Mouse (Mus musculus) G1E-ER4 (cell line): ENCODE data around the gene Tmem246. TPM values are rescaled to one million over a fixed set of nuclear protein-coding genes. Genes with fewer than 3 reads are reported as not detected.

Experiments used
- GATA1 ChIP-seq: IDR thresholded peaks from one replicate; pipeline ENCODE4 v1.8.0; 2012; ENCODE audit warnings: low read length, inconsistent platforms
- polyA plus RNA-seq: library from polyadenylated mRNA; stranded (reverse); fragments of >175 nt; gene quantifications from 2 replicates; pipeline ENCODE4 v1.2.3, GENCODE M21; 2012

Tmem246 gene
- polyA plus RNA-seq, 1 experiment, result 43.6 TPM

DNA sequence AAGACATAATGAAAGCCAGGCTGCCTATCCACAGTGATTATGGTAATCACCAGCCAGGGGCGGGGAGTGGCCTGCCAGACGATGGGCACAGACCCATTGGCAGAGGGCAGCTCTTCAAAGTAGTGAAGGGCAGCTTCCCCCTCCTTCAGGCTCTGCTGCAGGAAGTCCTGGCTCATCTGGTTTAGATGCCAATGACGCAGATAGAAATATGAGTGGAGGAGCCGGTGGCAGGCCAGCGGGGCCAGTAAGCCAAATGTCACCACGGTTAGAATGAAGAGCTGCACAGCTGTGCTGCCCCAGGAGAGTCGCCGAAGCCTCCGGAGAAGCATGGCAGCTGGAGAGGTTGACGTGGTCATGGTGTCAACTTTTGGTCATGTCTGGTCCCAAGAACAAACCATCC is 10.9 kb downstream of the Tmem246 start:
- no peak for TF ChIP-seq GATA1

DNA sequence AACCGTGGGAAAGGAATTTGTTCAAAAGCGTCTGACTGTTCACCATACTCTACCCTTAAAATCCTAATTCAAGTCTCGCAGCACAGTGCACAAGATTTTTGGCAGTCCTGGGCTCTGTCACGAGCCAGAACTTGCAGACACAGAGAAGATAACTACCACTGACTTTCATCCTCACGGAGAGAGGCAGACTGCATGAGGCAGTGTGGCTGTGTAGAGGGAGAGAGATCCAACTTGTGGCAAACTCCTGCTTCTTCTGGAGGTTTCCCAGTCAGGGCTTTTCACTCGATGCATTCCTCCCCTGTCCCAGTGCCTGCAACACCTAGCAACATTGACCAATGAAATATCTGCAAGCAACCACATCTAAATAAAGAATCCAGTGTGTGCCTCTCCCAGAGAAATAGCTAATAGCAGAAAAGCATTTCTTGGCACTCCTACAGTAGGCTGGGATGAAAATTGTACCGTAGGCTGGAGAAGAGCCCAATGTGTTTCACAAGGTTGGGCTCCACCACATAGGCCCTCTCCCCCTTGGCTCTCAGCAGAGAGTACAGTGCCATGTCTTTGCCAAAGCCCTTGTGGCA is 12.1 kb downstream of the Tmem246 start:
- no peak for TF ChIP-seq GATA1

DNA sequence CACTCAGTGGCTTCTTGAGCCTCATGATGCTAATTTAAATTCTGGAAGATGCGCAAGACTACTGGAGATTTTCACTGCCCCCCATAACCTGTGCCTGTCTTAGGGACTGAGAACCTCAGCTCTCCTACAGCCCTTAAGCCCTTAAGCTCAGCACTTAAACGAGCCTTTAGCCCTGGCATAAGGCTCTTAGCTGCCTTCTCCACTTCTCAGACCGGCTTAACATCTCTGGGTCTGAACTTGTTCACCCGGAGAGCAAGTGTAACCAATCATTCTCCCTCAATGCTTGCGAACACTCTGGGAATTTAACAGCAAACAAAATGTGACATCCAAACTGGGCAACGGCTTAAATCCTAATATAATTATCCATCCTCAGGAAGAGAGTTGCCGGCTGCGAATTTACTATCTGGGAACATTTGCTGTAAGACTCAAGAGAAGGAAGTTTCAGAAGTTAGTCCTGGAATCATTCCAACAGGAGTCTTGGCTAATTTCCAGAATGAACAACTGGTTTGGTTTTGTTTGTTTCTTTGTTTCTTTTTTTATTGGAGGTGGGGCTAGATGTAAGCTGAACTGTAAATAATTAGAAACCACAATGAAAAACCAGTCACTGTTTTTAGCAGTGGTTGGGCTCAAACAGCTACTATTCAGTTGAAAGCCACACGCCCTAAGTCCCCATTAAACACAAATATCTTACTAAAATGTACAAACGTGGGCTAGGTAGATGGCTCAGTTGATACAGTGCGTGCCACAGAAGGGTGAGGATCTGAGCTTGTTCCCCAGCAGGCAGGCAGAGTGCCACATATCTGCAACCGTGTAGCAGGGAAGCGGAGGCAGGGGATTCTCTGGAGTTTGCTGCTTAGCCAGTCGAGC is 13.5 kb downstream of the Tmem246 start:
- no peak for TF ChIP-seq GATA1

DNA sequence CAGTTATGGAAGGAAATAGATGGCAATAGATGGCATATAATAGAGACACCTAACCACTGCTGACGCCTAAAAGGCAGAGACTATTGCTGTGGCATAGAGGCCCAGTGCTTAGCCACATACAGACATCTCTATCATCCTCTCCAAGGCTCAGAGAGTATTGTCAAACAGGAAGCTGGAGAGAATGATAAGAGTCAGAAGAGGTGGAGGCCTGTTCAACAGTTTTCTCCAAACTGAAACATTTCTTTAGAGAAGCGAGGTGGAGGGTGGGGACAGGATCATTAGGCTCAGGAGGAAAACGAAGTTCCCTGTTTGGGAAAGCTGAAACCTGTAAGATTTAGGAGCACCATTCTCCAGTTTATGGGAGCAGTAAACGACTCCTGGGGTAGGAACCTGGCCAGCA is 16.4 kb downstream of the Tmem246 start:
- TF ChIP-seq GATA1, result peak; percentile 39

DNA sequence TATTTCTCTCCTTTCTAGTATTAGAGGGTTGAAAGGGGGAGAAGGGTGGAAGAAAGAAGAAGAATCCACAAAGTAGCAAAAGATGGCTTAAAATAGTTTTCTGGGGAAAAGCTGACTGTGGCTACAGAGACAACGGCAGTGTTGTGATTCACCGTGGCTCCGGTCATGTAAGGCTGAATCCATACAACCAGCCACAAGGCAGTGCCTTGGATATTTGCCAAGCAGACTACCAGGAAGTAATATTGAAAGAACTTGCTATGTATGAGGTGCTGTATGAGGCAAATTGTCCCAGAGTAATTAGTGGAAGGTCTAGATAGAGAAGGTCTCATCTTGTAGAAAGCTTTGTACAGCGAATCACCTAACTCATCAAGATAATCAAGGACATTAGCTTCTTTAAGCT is 25.5 kb downstream of the Tmem246 start:
- TF ChIP-seq GATA1, result no peak

DNA sequence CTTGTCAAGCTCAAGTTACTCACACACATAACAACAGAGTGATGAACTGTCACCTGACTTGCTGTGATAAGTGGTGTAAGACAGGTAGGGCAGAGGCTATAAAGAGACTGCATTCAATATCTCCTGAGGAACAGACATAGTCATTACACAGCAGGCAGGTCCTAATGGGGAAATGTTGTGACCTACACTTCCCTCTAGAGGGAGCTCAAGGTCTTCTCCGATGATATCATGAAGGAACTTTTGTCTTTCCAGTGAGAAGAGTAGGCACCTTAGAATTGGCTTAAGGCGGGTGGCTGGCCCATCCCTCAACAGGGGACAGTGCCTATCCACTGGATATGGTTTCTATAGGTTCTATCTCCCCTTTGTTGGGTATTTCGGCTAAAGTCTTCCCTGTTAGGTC is 30.1 kb downstream of the Tmem246 start:
- TF ChIP-seq GATA1, result no peak

DNA sequence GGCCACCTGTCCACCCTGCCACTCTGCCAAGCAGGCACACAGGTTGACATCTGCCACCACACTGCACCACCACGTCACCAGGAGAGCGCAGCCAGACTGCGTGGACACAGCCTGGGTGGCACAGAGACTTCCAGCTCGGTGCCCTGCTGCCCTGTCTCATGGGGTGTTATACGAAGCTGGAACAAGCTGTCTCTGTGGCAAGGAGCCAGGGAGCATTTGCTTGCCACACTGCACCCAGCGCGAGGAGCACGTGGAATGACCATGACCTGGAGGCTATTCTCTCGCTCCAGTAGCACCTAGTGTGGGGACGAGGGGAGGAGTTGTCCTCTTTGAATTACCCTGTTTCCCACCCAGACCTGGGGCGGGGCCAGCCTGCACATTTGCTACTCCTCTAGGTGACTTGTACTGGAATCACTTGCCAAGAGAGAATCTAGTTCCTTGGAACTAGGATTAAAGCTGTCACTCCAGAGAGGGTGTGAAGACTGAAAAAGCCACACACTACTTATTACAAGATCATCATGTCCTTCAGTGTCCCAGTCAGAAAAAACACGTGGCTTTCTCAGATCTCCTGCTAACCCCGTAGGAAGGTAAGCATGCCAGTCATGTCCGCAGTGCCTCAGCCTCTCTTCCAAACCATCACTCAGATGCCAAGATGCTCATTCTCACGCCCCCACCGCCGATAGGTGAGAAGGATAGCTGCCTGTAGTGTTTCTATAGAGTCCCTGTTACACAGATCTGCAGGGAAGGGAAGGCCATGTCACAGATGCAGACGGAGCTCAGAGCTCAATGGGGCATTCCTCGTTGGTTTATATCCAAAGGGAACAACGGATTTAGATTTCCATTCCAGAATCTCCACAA is 37.5 kb downstream of the Tmem246 start:
- TF ChIP-seq GATA1, result no peak

DNA sequence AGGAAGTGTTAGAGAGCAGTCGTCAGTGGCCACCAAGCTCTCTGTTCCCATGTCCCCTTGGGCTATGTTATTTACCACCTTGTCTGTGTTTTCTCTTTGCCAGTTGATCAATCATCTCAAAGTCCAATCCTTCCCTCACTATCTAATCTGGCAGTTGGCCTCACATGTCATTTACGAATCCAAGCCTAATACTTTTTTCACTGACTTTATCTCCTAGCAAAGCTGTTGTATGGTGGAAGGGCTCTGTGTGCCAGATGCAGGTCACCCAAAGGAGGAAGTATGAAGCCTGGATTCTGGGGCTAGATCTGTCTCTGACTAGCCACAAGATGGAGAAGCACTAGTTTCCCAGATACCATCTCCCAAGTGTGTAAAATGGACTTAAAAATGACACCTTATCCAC is 39.5 kb downstream of the Tmem246 start:
- no peak for TF ChIP-seq GATA1

DNA sequence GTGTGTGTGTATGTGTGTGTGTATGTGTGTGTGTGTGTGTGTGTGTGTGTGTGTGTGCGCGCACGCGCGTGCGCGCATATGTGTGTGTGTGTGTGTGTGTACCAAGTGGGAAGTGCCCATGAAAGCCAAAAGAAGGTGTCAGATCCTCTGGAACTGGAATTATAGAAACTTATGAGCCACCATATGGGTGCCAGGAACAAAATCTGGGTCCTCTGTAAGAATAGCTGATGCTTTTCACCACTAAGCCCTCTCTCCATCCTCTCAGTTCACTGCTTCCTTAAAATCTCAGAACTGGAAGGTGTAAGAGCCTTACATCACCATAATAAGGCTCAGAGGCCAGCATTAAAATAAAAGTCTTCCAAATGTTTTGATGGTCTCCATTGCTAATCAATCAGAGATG is 40.3 kb downstream of the Tmem246 start:
- no peak for TF ChIP-seq GATA1

DNA sequence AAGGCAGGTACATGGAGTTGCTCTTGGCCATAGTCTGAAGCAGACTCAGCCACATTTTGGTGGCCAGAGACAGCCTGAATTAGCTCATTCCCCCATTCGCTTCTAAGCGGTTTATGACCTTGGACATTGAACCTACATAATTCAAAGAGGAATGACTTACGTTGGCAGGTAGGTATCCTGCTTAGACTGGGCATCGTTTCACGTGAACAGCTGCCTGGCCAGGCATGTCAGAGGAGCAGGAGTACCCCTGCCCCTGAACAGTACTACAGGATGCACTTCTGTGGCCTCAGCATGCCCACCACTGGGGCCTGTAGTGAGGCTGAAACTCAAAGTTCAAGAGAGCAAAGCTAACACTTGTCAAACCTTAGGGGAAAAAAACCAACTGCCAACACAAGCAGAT is 44.3 kb downstream of the Tmem246 start:
- no peak for TF ChIP-seq GATA1

DNA sequence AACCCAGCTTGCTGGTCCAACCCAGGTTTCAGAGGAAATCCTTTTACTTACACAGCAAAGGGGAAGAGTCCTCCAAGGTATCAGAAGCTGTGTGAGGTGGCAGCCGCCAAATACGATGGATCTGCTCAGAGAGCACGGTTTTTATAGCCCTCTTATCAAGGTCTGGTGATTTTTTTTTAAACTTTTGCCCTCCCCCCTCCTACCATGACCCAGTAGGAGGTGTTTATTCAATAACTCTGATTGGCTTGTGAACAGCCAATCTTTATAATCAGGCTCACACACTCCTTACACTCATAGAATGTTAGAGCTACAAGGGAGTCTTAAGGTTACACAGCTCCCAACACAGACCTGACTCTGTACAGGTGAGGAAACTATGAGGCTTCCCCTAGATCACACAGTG is 48.3 kb downstream of the Tmem246 start, which contains the start of gene Aldob:
Gene Aldob (minus strand): TSS at position 164 of the 400 bp plus-strand sequence.
- no peak for TF ChIP-seq GATA1

DNA sequence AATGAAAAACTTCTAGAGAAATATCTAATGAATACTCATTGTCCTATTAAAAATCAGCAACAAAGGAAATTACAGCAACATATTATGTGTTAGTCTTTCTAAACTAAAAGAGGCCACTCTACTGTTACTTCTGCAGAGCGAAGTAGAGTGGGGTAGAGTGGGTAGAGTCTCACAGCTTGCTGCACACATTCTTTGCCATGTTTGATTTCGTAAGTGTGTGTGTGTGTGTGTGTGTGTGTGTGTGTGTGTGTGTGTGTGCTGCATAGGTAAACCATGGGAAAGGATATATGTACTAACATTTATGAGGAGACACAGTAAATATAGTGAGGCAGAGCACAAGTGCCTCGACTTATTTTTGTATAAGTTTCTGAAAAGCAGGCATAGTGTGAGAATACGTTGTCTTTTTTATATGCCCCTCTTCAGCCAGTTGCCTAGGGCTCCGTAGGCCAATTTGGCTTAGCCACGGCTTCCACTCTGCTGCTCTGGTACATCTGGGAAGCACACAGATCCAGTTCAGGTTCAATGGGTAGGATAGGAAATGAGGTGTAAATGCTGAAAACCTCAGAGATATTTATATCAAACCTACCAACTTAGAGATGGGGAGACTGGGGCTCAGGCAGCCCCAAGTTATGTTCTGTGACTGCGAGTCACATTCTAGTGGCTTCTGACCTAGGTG is 50.0 kb downstream of the Tmem246 start:
- no peak for TF ChIP-seq GATA1

DNA sequence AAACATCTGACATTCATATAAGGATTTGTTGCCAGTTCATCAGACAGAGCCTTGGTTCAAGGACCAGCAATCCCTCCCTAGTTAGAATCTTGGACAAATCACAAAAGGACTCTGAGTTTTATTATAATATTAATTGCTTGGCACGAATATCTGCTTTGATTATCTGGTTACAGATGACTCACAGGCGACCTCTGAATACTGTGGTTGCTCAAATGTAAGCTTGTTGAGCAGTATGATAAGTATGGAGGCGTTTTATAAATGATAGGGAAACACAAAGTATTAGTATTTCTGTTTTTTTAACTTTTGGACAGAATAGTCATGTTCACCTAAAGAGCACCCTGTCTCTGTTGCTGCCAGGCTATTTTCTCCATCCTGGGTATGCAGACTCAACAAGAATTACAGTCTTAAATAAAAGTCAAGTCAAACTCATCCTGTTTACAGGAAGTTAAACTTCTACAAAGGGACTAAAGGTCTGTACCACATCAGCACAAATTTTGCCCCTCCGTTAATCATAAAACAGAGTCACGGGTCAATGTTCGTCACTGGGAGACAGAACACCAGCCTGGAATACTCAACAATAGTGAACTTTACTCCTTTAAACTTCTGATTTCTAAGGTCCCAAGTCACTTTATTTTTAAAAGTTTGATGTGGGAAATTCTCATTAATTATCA is 50.7 kb downstream of the Tmem246 start:
- no peak for TF ChIP-seq GATA1

DNA sequence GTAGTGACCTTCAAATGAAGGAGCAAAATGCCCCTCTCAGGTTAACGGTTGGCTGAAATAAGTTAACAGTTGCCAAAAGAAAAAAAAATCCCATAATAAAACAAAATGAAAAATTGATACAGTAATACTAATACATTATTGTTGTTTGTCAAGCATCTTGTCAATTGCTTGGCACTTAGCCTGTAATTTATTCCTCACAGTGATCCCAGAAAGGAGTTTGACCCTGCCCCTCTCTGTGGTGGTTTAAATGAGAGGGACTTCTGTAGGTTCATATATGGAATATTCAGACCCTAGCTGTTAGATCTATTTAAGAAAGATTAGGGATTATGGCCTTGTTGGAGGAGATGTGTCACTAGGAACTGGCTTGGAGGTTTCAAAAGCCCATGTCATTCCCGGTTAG is 51.6 kb downstream of the Tmem246 start:
- no peak for TF ChIP-seq GATA1

DNA sequence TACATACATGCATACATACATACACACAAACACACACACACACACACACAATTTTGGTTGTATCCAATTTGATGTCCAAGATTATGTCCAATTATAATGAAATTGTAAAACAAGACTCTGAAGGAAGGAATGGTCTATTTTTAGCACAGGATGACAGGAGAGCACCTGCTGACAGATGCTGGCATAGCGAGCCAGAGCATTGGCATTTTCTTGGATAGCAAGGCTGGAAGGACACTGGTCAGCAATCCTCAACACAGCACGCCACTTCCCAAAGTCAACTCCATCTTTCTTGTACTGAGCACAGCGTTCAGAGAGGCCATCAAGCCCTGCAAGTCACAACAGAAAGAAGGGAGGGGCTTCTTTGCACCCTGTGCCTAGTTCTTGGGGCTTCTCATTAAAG is 56.7 kb downstream of the Tmem246 start:
- TF ChIP-seq GATA1, result no peak
